Mouse (Mus musculus) cortical plate, adult 2 months (tissue): ENCODE measurements at regions not wholly inside any gene's neighbourhood (a gene's known extent, or its start where the extent isn't known, plus 50 kb on each side); places are given as distances from the start of the nearest gene placed in this dataset.

Experiments
- CTCF ChIP-seq: fragments of 200-500 bp; IDR thresholded peaks from 2 replicates; pipeline ENCODE4 v1.5.1; 2011; ENCODE audit warnings: mild to moderate bottlenecking, control low read depth, low read length; ENCODE audit not compliant: insufficient read depth; ENCODE audit errors: extremely low read depth
- POLR2A ChIP-seq: fragments of 200-500 bp; IDR thresholded peaks from 2 replicates; pipeline ENCODE4 v1.6.1; 2011; ENCODE audit warnings: mild to moderate bottlenecking, low read length, control low read depth; ENCODE audit not compliant: insufficient read depth; ENCODE audit errors: extremely low read depth

DNA sequence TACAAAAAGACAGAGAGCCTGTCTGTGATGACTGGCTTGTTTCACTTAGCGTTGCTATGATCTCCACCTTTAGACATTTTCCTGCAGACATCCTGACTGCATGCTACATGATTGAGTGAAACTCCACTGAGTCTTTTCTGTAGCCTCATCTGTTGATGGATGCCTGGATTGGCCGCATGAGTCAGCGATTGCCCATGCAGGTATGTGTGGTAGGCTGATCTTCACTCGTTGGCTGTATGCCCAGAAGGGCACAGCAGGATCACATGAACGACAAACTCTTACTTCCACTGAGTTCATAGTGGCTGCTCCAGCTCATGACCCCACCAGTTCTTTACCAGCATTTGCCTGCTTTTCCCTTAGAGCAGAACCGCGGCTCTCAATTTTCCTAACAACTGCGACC is 266.6 kb upstream of the Adamts16 start:
- TF ChIP-seq POLR2A (no peak), CTCF (no peak)
